Mouse (Mus musculus) intestine, postnatal 0 days (tissue): ENCODE results near the gene Osbpl6. TPM values are rescaled to one million over a fixed set of nuclear protein-coding genes. Genes with fewer than 3 reads are reported as not detected.
A peak's percentile ranks its signal among the peaks of the same experiment; 100 is the strongest.

Experiments
- ATAC-seq: fragments of 200-750 bp; cut with Nextera tagmentation; 2 replicates; pipeline ENCODE4 v1.8.0; 2017; ENCODE audit warnings: mild to moderate bottlenecking, moderate TSS enrichment, moderate library complexity
- H3K27ac ChIP-seq: fragments of 300-500 bp; sonication (generic); 2 replicates; pipeline ENCODE4 v1.5.1; 2014; ENCODE audit warnings: mild to moderate bottlenecking, low read depth, low read length, moderate library complexity
- H3K27me3 ChIP-seq: fragments of 300-500 bp; sonication (generic); replicated peaks from 2 replicates; pipeline ENCODE4 v1.6.1; 2014; ENCODE audit warnings: low read length, mixed read lengths; ENCODE audit not compliant: control insufficient read depth, insufficient read depth
- H3K36me3 ChIP-seq: fragments of 300-500 bp; sonication (generic); 2 replicates; pipeline ENCODE4 v1.6.1; 2014; ENCODE audit warnings: mild to moderate bottlenecking, moderate library complexity; ENCODE audit not compliant: control insufficient read depth, insufficient read depth
- H3K4me1 ChIP-seq: fragments of 300-500 bp; sonication (generic); replicated peaks from 2 replicates; pipeline ENCODE4 v1.6.1; 2014; ENCODE audit warnings: antibody characterized with exemption, low read length, mixed read lengths; ENCODE audit not compliant: control insufficient read depth, insufficient read depth
- H3K4me2 ChIP-seq: fragments of 300-500 bp; sonication (generic); replicated peaks from 2 replicates; pipeline ENCODE4 v1.6.1; 2014; ENCODE audit warnings: low read depth, mild to moderate bottlenecking, moderate library complexity
- H3K4me3 ChIP-seq: fragments of 300-500 bp; sonication (generic); 2 replicates; pipeline ENCODE4 v1.5.1; 2014; ENCODE audit warnings: low read depth, low read length
- H3K9ac ChIP-seq: fragments of 300-500 bp; sonication (generic); 2 replicates; pipeline ENCODE4 v1.6.1; 2014; ENCODE audit warnings: mild to moderate bottlenecking, low read depth, low read length
- H3K9me3 ChIP-seq: fragments of 300-500 bp; sonication (generic); 2 replicates; pipeline ENCODE4 v1.6.1; 2016; ENCODE audit warnings: mixed run types; ENCODE audit not compliant: control insufficient read depth
- CTCF ChIP-seq: sonication (generic); IDR thresholded peaks from 2 replicates; pipeline ENCODE4 v1.5.1; 2016; ENCODE audit warnings: low read depth, mild to moderate bottlenecking, control low read depth, antibody characterized with exemption, moderate library complexity
- WGBS: fragments of 180-500 bp; shearing (Covaris S2); extraction: QIAGEN DNeasy Blood & Tissue Kit; methylation state at CpG from one replicate; pipeline ENCODE4 v1.1.7; 2014; 5-methylcytosine and 5-hydroxymethylcytosine counted together
- microRNA-seq: library from miRNA; unstranded; fragments of <30 nt; microRNA quantifications from one replicate; pipeline ENCODE4, GENCODE M21; 2016
- polyA plus RNA-seq: library from polyadenylated mRNA; unstranded; fragments of >200 nt; fragmentation: Nextera tagmentation; extraction: Ambion mirVana; gene quantifications from 2 replicates; pipeline ENCODE4 v1.2.1, GENCODE M21; 2015

The Osbpl6 gene
- polyA plus RNA-seq, 1 experiment from 2014 or later = 30.8 TPM

GRCm38 (mm10) chr2:76647883-76648570, 241.7 kb downstream of the Osbpl6 start, which contains the start of the genes Prkra and Pjvk:
Gene Prkra (minus strand): TSS chr2:76648015.
Gene Pjvk (plus strand): TSS chr2:76648476.
- Histone ChIP-seq H3K27me3 (no peaks in the 10 kb centered on the region), H3K4me3 (peak within 1 kb of the TSS; percentile 80), H3K4me1 (peaks cover 3% of the 10 kb centered on the region), H3K9ac (peak within 1 kb of the TSS; percentile 58), H3K4me2 (peak within 1 kb of the TSS; percentile 95), H3K9me3 (no peaks in the 10 kb centered on the region), H3K36me3 (no peaks in the 10 kb centered on the region), H3K27ac (peak within 1 kb of the TSS; percentile 77)
- WGBS = under 1% methylated on average over 42 of the region's 42 CpGs
- no peak for TF ChIP-seq CTCF
- peak; percentile 100 for ATAC-seq

DNA sequence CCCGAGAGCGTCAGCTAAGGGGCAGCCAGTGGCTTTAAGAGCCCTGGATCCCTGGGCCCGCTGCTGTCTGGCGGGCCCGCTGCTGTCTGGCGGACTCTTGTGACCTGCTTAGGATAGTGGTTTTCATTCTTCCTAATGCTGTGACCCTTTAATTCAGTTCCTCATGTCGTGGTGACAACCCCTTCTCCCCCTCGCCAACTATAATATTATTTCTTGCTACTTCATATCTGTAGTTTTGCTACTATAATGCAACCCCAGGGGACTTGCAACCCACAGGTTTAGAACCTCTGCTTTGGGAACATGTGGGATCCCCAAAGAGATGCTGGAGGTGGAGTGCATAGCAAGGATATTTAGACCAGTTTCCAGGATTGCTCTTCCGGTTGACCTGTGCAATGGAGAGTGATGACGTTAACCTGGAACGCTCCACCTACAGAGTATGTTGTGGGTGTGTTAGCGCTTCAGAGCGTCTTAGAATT, 242.4 kb downstream of the Osbpl6 start:
- H3K27me3 ChIP-seq = no peaks in the 10 kb centered on the region
- peak overlapping the region; percentile 58 for H3K9ac ChIP-seq
- 23% methylated on average over 13 of the region's 13 CpGs for WGBS
- ATAC-seq = no peak
- H3K4me3 ChIP-seq = peak overlapping the region; percentile 80
- peak overlapping the region; percentile 95 for H3K4me2 ChIP-seq
- H3K4me1 ChIP-seq = peaks cover 3% of the 10 kb centered on the region
- H3K27ac ChIP-seq = peak overlapping the region; percentile 77
- no peaks in the 10 kb centered on the region for H3K9me3 ChIP-seq
- TF ChIP-seq CTCF = no peak
- no peaks in the 10 kb centered on the region for H3K36me3 ChIP-seq

Small RNA genes lying within 50 kb of the gene (microRNA-seq; reads per million reads assigned to microRNA genes)
- gene Gm23164 = not detected

Other genes starting within 250 kb of the Osbpl6 start
- gene Pde11a, start 67.7 kb upstream of the Osbpl6 start, polyA plus RNA-seq = 0.17 and 0.27 TPM in 2 replicates
- gene Cyct, start 46.1 kb upstream of the Osbpl6 start, polyA plus RNA-seq = not detected in 2 replicates
- 10.7 and 12.1 TPM in 2 replicates for gene Rbm45, start 36.5 kb upstream of the Osbpl6 start, polyA plus RNA-seq
- 20.0 and 20.3 TPM in 2 replicates for gene Prkra, start 241.5 kb downstream of the Osbpl6 start, polyA plus RNA-seq
- 0.12 and 0.31 TPM in 2 replicates for gene Pjvk, start 242.0 kb downstream of the Osbpl6 start, polyA plus RNA-seq